Mouse (Mus musculus) forelimb bud, embryonic 11.5 days (tissue): ENCODE results near the gene Ttc25.
"Not testable (repeated sequence)": the region's sequence is repeated elsewhere in the genome, so short reads cannot be mapped to it uniquely, and the experiment has no call there.

Source experiments
- DNase-seq: peaks from one replicate; pipeline ENCODE4 v3.0.0-alpha.2; 2012; ENCODE audit warnings: low read depth, low spot score

The Ttc25 gene

DNA sequence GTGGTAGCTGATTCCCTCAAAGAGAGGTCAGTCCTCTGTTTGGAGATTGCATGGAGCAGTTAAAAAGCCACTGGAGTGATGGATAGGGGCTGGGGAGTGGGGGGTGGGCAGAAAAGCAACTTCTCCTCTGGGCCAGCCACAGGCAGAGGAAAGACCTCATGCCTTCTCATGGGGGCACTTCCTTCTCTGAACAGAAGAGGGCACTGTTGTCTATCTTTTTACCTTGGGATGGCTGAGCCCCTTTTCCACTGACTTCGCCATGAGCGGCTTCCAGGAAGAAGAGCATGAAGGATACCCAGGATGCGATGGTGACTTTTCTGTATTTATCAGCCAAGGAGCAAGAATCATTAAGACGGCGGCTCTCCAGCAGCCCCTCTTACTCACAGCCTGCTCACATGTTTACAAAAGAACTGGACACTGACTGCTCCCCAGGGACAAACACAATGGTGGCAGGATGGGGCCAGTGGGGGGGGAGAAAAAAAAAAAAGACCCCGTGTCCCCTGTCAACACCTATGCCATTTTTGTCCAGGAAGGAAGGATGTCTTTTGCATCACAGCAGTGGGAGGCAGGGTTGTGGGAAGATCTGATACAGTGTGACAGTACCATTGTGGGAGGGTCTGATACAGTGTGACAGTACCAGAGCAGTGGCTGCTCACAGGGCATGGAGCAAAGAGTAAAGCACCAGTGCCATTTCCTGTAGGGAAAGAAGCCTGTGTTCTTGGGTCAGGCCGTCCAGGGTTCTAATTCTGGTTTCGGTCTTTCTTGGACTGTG is 25.2 kb downstream of the Ttc25 start:
- peak; percentile 83 for DNase-seq

DNA sequence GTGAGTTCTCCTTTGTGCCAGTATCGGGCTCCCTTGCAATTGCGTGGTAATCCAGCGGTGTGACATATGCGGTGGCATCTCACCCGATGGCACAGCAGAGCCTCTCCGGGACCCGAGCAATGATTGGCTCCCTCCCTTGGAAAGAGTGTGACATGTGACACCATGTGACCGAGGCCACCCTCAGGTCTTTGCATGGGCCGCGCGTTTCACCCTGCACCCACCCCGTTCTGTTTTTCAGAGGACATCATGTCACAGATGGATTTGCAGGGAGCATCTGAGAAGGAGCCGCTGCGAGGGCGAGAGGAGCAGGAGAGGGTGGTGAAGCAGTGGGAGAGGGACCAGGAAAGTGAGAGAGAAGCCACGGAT is 25.8 kb downstream of the Ttc25 start:
- DNase-seq: no peak

DNA sequence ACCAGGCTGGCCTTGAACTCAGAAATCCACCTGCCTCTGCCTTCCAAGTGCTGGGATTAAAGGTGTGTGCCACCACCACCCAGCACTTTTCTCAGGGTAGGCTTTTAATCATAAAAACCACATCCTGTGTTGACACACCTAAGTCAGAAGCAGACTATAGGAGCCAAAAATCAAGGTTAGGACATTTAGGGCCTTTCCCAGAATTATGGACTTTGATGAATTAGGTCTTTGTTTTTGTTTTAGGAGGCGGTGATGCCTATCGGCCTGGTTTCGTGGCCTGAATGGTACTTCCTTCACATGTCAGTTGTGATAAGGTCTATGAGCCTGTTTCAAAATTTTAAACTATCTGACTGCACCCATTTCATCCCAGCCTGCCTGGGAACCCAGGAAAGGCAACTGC is 28.8 kb downstream of the Ttc25 start:
- no peak for DNase-seq

DNA sequence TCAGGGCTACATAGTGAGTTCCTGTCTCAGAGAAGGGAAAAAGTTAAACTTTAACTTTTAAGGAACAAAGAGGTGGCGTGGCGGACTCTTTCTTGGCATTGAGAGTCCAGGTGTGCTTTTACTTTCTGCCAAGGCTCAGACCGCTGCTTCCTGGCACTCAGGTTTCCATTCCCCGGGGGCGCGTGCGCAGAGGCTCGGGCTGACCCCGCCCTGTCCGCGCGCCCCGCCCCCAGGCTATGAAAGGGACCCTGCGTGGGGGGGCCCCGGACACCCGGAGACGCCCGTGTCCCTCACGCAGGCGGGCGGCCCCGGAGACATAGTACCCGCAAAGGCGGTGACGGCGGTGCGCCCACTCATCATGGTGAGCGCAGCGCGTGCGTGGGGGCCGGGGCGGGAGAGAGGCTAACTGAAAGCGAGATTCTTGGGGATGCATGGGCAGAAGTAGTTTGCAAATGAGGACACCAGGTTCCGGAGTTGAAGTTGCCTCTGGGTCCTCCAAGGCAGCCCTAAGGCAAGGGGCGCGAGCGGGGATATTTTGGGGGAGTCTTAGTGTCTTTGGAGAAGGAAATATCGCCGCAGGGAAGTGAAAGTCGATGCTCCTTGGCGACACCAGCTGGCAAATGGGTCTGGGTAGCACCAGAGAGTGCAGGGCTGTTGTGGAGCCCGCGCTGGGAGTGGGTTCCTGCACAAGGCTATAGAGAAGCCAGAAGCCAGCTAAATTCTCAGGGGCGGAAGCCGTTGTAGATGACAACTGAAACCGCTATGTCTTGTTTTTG is 29.5 kb downstream of the Ttc25 start, which contains the start of gene Cnp:
Gene Cnp, plus strand, starts transcription at position 197 of the 776 bp plus-strand sequence.
- DNase-seq: peak; percentile 47

DNA sequence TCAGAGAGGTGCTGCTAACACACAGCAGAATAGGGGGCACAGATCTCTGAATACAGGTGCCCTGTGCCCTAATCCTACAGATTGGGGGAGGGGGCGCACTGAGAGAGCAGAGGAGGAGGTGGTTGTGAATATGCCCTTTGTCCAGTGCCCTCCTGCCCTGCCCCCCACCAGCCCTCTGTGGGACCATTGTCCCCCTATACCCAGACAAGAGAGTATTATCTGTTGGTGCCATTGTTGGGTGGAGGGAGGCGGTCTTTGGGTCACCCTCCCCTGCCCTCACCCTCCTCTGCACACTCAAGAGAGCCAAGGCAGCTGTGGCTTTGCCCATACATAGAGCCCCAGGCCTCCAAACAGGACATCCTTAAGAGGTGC is 30.1 kb downstream of the Ttc25 start:
- no peak for DNase-seq

DNA sequence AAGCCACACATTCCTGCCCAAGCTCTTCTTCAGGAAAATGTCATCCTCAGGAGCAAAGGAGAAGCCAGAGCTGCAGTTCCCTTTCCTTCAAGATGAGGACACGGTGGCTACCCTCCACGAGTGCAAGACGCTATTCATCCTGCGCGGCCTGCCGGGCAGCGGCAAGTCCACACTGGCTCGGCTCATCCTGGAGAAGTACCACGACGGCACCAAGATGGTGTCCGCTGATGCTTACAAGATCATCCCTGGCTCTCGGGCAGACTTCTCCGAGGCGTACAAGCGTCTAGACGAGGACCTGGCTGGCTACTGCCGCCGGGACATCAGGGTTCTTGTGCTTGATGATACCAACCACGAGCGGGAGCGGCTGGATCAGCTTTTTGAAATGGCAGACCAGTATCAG is 30.8 kb downstream of the Ttc25 start:
- no peak for DNase-seq

DNA sequence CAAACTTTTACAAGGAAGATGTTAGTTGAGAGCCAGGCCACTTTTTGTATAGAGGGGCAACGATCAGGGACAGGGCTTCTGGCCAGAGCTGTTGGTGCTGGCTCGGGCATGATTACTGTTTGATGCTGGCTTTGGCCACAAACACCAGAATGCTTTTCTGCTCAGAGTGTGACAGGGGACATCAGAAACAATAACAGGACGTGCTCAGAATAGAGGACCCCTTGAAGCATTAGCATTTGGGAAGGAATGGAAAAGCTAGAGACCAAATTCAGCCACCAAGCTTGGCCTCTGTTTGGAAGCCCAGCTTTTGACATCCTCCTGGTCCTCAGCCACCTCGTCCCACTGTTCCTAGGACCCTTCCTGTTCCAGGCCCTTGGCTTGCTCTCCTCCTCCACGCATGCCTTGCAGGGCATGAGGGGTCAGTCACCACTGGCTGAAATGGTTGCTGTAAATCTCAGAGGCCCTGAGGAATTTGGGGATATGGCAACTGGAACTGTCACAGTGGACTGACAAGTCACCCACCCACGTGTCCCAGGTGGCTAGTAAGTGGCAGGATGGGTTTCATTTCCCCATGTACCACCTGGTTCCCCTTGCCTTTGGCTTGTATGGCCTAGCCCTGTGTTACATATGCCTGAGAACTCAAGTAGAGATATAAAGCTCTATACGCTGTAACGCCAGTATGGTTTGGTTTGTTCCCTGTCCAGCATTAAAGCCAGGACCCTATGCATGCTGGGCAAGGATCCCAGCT is 32.6 kb downstream of the Ttc25 start:
- DNase-seq: no peak

DNA sequence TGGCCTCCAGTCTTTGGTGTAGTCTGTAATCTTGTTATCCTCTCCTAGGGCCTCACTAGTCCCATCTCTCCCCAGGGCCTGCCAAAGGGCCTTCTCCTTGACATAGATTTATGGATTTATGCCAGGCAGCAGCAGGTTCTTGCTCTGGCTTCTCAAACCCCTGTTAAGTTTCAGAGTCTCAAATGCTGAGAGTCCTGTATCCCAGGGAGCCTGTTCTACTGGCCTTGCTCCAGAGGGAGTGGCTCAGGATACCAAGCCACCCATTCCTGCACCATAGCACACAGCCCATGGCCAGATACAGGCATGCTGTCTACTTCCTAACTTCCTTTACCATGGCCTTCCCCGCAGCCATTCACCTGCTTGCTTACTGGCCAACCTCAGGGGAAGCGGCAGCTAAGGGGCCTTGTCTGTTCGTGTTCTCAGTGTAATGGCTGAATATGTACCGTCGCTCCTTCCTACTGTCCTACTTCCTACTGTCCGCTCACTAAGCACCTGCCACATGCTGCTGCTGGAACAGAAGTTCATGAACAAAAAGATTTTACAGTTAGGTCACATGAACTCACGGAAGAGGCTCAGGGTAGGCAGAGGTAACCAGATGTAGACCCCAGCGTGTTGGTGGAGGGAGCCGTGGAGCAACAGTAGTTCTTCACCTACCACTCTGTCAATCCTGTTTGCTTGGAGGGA is 33.9 kb downstream of the Ttc25 start:
- DNase-seq: no peak

DNA sequence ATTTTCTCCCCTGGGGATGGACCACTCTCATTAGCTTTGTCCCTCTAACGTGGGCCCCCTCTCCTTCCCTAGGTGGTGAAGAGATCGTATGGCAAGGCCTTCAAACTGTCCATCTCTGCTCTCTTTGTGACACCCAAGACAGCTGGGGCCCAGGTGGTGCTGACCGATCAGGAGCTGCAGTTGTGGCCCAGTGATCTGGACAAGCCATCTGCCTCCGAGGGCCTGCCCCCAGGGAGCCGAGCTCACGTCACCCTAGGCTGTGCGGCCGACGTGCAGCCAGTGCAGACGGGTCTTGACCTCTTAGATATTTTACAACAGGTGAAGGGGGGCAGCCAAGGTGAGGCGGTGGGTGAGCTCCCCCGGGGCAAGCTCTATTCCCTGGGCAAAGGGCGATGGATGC is 34.9 kb downstream of the Ttc25 start:
- no peak for DNase-seq

DNA sequence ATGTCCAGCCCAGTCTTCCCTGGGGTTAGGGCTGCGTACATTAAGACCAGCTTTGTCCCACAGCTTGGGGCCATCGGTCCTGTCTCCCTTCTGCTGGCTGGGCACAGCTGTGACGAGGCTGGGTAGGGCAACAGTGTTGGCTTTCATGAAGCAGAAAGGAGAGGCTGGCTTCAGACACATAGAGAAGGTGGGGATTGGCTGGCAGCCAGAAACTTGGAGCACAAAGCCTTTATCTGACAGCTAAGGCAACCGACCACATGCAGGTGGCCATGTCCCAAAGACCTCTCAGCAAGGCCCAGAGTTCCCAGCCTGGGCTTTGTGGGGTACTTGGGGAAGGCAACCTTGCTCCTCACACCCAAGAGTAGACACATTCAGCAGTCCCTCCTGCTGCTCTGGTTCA is 36.3 kb downstream of the Ttc25 start:
- DNase-seq: no peak

DNA sequence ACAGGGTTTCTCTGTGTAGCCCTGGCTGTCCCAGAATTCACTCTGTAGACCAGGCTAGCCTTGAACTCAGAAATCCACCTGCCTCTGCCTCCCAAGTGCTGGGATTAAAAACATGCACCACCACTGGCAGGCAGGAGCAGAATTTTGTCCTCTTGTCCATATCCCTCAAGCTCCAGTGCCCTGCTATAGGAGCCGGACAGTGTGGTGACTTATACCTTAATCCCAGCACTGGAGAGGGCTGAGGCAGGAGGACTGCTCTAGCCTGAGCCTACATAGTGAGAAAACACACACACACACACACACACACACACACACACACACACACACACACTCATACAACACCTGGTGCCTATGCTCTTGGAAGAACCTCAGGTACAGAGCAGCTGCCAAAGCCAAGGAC is 37.0 kb downstream of the Ttc25 start:
- DNase-seq: not testable (repeated sequence)

DNA sequence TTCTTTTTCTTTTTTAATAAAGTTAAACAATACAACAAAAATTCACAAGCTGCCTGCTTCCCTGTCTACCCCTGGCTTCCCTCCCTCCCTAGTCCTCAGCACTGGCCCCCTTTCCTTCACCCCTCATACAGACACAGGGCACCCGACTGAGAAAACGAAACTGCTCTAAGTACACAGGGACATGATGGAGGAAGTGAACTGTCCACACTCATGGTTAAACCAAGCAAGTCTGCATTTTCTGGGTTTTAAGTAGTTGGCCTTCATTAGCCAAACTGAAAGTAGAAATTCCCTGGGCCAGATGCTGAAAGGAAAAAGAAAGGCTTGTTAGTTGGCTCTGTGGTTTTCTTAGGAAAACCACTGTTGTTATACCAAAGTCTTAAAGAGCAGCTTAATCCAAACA is 37.4 kb downstream of the Ttc25 start:
- DNase-seq: no peak

DNA sequence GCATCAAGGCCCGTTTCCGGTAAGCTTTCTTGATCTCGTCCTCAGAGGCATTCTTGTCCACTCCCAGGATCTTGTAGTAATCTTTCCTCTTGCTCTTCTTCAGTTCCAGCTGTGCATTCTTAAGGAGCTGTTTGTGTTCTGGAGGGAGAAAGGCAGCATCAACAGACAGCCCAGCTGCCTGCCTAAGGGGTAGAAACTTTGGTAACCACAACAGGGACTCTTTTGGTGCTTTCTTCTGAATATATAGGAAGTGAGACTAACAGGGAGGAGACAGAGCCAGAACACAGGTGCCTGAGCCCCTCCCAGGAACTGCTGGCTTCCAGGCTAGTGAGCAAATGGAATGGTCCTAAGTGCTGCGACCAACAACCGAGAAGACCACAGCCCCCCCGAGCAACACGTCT is 39.2 kb downstream of the Ttc25 start:
- DNase-seq: no peak

DNA sequence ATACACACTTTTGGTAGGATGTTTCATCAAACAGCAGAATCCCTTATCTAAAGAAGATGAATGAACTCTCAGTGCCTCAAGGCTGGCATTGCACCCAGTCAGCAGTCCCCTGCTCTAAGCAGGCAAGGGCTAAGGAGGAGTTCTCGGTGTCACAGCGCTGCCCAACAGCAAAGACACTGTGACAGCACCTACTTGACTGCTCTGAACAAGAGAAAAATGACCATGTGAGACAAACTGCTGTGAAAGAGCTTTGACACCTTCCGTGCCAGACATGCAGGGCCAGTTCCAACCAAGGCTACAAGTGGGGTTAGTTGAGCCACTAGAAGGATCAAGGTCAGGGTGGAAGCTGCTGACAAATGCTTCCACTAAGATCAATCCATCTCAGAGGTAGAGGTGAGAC is 39.7 kb downstream of the Ttc25 start:
- no peak for DNase-seq

DNA sequence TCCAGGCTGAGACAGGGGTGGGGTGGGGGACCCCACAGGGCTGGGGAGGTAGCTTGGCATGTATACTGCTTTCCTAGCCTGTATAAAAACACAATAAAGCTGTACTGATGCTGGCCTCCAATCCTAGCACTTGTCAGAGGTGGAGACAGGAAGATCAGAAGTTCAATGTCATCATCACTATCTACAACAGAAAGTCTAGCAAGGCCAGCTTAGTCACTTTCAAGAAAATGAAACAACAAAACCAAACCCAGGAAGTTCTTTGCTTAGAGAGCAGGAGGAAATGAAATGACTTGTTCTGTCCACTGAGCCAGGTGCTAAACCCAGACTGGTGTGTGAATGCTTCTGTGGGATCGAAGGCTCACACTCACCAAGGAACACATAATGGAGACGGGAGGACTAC is 43.1 kb downstream of the Ttc25 start:
- no peak for DNase-seq

DNA sequence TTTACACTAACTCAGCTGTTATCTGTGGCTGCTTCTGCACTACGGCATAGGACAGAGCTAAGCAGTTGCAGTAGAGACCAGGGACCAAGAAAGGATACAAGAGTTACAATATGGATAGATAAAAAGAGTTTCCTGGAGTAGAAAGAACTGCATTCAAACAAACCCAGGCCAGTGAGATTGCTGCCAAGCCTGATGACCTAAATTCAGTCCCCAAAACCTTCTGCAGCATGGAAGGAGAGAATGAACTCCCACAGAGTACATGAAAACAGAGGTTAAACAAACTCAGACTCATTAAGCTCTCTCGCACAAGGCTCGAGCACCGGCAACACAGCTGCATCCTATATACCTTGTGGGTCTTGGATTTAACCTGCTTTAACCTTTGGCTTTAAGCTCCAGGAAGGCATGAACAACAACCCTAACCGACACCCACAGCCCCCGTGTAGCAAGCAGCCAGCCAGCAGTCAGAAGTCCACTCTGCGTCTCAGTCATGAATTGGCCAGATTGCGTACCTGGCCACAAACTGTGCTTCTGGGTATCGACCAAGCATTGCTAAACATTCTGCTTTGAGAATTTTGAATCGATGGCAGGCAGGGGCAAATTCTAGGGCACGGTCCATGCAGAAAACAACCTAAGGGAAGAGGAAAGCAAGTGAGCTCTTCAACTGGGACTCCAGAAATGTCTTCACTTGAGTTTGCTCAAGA is 47.1 kb downstream of the Ttc25 start:
- DNase-seq: no peak

DNA sequence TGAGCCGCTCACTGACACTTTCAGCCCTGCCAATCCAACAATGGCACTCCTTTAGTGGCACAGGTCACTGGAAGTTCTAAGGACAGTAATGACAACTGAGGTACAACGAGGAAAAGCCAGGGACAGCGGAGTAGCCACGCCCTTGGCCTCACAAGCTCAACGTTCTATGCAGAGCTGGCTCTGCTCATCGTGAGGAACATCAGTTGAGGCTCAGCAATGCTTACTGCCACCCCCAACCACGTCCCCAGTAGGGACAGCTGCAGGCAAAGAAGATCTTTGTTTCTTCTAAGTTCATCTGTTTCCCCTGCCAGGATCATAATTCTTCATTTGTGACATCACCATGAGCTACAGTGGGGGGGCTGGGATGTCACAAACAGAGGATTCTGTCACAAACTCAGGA is 49.2 kb downstream of the Ttc25 start:
- no peak for DNase-seq

DNA sequence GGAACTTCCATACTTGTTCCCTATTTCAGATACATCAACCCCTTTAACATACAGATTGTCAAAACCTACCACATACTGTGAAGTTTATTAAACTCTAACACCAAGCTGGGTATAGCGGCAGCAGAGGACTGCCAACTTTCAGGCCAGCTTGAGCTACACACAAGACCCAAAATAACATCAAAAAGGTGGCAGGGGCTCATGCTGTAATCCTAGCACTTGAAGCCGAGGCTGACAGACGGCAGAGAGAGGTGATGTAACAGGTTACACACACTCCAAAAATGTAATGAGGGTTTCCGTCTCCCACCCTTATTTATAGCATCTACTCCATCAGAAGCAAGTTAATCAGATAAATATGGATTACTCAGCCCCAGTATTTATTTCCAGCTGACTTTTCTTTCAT is 50.1 kb downstream of the Ttc25 start:
- no peak for DNase-seq

DNA sequence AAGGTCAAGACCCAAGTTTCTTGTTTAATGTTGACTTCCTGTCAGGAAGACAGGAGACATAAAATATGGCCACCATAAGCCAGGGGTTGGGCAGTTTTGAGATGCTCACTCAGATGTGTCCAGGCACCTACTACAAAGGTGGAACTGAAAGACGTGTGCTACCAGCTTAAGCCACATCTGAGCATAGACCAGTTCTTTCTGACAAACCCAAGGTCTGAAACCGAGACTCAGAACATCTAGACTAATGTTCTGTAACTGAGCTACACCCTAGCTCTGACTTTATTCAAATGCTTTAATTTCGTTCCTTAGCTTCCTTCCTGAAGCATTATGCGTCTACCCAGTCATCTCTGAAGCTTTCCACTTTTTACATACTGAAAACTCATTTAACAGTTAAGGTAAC is 52.7 kb downstream of the Ttc25 start:
- no peak for DNase-seq

DNA sequence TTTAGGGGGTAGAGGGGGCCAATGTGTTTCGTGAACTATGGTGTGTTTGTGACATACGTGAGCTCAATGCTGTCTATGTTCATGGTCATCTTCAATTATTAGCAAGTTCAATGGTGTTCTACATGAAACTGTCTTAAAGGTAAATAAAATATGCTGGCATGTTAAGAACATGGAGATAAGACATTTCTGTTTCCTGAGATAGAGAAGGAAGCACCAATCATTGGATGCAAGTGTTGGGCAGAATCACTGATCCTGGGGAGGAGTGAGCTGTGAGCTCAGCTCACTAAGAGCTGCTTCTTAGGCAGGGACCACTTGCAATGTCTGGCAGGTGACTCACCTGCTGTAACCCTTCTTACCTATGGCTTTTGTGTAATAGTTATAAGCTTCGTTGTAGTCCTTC is 56.0 kb downstream of the Ttc25 start:
- DNase-seq: no peak

DNA sequence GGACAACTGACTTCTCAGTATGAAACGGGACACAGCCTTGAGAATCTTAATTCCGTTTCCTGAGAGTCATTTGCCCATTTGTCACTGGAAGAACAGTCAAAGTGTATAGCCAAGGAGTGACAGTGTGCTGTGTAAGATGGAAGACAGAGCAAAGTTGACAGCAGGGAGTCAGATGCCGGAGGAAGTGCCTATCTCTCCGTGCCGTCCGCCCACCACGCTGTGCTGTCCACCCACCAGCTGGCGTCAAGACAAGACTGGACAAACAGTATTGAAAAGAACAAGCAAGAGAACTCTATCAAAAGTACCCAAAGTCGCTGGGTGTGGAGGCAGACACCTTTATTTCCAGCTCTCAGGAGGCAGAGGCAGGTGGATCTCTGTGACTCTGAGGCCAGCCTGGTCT is 57.7 kb downstream of the Ttc25 start:
- DNase-seq: no peak
